Mouse (Mus musculus): ENCODE results near the gene Msi1.
"Not testable (repeated sequence)": the region's sequence is repeated elsewhere in the genome, so short reads cannot be mapped to it uniquely, and the experiment has no call there.

The Msi1 gene

DNA sequence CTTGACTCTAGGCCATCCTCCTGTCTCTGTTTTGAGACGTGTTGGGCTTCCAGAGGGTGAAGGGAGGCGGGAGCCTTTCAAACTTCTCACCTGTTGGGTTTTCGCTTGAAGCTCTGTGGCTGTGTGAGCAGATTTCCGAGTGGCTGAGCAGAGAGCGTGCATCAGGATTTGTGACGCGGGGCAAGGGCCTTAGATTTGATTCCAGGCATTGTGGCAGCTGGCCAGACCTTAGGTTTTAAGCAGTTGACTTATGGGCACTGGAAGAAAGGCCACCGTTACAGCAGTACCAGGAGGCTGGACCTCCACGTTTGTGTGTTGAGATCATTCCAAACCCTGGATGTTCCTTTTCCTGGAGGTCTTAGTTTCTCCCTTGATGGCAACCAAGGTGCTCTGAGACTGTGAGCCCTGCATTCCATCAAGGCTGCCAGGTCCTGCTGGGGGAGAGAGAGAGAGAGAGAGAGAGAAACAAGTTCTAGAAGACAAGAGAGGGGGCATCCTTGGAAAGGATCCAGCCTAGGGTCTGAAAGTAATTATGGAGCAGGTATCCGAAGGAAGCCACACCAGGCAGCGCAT lies 5.0 kb downstream of the Msi1 start:
- no peak for DNase-seq (ENCODE audit: low spot score)

DNA sequence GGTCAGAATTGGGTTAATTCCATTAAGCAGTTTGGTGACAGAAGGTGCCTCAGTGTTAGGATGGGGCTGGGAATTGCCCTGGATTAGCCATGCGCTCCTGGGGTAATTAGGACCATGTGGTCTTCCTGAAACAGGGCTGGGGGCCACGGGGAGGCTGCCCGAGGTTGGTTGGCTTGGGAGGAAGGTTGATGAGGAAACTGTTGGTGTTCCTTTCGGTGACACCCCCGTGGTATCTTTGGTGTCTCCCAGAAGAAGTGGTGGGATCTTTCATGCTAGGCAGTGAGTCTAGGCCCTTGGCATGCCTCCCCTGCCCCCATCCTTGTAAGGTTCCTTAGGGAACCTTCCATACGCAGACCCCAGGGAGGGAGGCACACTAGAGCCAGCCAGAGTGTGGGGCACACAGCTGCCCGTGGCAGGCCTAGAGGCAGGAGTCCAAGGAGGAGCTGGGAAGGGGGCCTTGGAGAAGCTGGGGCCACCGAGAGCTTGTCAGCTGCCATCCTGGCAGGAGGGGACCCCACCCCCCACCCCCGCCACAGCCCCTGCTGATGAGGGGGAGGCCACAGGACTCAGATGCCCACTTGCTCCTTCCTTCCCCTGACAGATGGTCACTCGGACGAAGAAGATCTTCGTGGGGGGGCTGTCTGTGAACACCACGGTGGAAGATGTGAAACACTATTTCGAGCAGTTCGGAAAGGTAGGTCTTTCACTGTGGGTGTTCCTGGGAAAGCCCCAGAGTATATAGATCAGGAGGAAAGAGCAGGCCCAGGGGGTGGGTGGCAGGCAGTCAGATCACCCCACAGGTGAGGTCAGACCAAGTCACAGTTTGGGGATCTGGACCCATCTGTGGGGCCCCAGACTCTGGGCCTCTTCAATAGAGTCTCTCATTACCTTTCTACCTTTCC lies 5.7 kb downstream of the Msi1 start:
- DNase-seq (ENCODE audit: low spot score), result no peak

DNA sequence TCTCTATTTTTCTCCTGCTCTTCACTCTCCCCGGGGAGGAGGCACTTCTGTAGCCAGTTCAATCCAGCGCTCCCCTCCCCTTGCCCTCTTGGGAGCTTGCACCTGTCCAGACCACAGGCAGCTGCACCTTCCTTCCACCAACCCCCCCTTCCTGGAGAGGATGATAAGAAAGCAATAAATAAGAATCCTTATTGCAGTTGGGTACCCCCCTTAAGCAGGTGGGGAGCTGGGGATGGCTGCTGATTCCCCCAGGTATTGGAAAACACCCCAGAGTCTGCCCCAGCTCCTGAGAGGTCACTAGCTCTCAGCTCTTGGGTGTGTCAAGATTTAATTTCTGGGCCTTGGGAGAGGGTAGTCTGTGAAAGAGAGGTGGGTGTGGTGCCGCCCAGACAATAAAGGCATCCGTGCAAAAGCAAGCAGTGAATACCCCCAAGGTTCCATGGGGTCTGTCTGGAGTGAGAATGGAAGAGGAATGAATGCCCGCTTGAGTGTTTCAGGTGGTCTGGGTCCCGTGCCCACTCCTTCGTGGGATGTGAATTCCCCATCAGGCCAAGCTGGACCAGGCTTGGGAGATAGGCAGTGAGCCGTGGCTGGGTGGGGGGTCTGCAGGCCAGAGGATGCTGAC lies 6.5 kb downstream of the Msi1 start:
- no peak for DNase-seq (ENCODE audit: low spot score)

DNA sequence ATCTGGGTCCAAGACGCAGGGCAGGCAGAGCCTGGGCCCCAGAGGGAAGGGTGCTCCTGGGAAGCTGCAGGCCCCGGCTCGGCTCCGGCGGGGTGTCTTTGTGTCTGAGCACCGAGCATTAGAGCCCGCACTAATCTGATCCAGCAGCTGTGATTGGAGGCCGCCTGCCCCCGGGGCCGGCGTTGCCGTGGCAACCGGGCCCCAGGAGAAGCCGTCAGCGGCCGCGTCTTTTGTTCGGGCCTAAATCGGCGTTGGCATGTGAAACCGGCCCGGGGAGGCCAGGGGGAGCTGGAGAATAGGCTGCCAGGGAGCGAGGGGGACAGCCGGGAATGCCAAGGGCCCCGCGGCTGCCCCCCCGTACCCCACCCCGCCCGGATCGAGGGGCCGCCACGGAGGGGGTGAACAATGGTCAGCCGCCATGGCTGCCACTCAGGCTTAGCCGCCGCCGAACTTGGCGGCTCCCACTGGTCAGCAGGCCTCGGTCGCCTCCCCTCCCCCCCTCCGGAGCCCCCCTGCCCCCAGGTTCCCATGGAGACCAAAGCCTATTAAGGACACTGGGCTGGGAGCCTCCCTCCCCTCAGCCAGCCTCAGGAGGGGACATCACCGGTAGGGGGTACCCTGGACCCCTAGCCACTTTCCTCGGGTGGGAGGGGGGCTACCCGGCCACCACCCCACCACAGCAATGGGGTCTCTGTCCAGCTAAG lies 7.2 kb downstream of the Msi1 start:
- peak; percentile 72 for DNase-seq (ENCODE audit: low spot score)

DNA sequence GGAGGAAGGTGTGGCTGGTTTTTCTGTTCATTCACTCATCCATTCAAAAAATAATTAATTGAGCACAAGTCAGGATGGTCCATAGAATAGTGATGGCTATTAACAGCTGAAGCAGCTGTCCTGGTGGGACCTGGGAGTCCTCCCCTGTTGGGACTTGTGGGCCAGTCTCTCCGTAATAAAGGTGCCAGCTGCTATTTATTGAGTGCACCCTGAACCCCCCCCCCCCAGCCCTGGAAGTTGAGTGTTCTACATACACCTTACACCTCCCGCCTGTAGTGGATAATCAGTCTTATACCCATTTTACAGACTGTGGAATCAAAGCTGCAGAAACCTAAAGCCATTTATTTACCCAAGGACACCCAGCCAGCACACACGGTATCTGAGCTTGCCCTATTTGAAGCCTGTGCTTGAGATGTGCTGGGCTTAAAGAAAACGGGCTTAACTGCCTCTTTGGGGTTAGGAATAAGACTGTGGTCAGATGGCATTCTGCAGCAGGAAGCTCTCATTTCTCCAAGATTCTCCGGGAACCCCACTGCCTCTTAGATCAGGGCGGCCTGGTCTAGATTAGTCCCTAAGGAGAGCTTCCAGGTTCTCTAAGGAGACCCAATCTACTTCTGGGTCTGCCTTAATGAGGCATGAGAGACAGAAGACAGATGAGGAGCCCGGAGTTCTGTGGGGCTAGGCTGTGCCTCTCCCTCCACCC lies 8.0 kb downstream of the Msi1 start:
- no peak for DNase-seq (ENCODE audit: low spot score)

DNA sequence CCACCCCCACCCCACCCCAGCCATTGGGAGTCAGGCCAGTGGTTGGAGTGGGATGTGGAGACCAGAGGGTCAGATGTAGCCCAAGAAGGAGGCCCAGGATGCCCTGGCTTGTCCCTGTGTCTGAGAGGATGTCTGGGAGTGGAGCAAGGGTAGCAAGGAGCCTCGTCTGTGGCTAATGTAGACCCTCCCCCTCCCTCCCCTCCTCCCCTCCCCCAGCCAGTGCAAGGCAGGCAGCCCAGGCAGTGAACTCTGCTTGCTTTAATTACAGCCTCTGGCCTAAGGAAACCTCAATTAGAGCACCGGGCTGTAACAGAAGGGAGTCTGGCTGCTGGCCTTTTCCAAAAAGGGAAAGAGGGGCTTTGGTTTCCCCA lies 8.5 kb downstream of the Msi1 start:
- peak; percentile 28 for DNase-seq (ENCODE audit: low spot score)

DNA sequence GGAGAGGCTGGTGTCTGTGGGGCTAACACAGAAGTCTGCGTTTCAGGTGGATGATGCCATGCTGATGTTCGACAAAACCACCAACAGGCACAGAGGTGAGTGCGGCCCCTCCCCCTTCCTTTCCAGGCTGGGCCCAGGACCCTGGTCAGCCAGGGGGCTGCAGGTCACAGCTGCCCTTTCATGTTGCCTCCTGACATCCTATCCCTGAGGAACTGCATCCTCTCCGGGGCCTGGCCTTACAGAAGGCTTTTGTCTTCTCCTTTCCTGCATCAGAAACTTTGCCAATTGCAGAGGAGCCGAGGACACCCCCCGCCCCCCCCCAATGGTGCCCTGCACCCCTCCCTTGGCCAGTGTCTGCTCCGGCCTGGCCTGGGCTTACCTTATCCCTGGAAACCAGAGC lies 9.3 kb downstream of the Msi1 start:
- DNase-seq (ENCODE audit: low spot score), result no peak

DNA sequence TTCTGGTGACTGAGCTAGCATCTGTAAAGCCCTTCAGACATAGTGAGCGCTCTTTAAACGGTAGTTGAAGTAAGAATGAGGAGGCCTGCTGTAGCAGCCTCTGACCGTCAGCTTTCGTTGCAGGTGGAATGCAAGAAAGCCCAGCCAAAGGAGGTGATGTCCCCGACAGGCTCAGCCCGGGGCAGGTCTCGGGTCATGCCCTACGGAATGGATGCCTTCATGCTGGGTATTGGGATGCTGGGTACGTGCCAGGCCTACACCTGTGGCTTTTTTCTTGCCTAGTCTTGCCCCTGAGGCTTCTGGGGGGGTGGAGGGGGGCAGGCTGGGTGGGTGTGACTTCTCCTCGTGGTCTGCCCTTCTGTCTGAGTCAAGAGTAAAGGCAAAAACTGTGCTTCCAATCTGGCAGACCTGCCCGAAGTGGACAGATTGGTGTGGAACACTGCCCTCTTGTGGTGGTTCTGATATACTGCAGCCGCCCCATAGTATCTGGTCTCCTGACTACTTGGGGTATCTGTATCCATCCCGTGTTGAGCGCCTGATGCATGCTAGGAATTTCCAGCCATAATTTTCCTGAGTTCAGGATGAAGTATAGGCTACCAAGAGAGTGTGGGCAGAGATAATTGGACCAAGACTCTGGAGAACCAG lies 11.9 kb downstream of the Msi1 start:
- peak; percentile 65 for DNase-seq (ENCODE audit: low spot score)

DNA sequence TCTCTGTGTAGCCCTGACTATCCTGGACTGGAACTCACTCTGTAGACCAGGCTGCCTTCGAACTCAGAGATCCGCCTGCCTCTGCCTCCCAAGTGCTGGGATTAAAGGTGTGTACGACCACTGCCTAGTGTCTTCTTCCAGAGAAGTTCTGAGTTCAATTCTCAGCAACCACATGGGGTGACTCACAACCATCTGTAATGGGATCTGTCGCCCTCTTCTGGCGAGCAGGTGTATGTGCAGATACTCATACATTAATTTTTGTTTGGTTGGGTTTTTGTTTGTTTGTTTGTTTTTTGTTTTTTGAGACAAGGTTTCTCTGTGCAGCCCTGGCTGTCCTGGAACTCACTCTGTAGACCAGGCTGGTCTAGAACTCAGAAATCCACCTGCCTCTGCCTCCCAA lies 13.3 kb downstream of the Msi1 start:
- not testable (repeated sequence) for DNase-seq (ENCODE audit: low spot score)

DNA sequence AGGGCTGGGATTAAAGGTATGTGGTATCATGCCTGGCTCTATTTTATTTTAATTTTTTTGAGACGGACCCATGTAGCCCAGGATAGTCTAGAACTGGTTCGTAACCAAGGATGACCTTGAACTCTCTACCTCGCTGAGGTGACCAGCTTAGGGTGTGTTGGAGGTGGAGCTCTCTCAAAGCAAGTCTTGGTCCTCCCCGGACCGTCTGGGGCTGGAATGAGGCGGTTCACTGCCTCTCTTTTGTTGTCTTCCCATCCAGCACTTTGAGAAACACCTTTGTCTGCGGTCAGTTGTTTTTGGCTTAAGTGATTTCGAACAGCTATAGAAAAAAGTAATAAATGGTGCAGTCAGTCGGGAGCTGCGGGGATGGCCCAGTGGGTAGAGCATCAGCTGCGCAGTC lies 14.7 kb downstream of the Msi1 start:
- DNase-seq (ENCODE audit: low spot score), result no peak

DNA sequence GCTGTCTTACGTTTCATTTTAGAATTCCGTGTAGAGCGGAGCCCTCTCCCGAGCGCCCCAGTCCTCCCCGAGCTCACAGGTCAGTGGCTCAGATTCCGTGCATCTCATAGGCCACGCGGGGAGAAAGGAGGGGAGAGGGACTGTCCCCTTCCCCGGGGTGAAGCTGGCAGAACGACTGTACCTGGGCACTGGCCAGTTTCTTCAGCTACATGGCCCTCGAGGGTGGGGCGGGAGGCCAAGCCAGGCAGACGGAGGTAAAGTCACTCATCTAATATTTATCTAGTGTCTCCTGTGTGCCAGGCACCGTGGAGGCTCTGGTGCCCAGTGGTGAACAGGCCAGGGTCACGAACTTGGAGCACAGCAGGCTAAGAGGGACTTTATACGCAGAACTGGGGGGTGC lies 17.7 kb downstream of the Msi1 start:
- DNase-seq (ENCODE audit: low spot score), result no peak

DNA sequence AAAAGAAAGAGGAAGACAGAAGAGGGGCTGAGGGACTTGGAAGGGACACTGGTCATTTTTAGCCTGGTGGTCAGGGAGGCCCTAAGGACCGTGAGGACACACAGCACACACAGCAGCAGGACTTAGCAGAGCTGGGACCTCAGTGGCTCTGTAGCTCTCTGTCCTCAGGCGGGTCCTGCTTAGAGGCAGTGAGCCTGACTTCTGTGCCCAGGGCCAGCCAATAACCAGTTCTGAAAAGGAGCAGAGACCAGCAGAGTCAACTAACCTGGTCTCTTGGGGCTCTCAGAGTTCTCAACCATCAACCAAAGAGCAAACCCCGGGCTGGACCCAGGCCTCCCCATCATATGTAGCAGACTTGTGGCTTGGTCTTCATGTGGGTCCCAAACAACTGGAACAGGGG lies 19.8 kb downstream of the Msi1 start:
- DNase-seq (ENCODE audit: low spot score), result no peak

DNA sequence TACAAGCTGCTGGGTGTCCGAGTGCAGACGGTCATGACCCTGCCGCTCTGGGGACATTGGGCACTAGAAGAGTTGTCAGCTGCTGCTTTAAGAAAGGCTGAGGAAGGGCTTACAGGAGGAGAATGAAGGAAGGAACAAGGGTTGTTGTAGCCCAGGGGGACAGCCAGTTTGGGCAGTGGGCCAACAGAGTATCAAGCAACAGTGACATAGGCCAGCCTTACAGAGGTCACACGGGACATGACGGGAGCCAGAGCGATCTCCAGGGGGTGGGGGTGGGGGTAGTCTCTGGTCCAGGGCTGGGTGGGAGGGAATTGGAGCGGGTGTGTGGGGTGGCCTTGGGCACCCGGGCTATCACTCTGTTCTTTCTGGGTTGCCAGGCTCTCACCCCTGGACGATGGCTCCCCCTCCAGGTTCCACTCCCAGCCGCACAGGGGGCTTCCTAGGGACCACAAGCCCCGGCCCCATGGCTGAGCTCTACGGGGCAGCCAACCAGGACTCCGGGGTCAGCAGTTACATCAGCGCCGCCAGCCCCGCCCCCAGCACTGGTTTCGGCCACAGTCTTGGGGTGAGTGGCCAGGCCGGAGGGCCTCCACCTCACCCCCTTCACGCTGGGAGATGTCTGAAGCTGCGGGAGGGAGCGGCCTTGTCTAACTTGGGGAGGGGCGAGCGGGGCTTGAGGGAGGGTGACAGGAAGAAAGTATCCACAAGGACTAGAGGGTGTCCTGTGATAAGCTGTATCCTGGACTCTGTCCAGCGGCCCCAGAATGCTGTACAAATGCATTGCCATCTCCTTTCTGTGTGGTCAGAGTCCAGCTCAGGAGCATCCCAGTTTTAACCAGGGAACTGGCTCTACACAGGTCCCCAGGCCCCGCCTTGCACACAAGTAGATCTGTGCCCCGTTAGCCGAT lies 21.3 kb downstream of the Msi1 start:
- DNase-seq (ENCODE audit: low spot score), result peak; percentile 9

DNA sequence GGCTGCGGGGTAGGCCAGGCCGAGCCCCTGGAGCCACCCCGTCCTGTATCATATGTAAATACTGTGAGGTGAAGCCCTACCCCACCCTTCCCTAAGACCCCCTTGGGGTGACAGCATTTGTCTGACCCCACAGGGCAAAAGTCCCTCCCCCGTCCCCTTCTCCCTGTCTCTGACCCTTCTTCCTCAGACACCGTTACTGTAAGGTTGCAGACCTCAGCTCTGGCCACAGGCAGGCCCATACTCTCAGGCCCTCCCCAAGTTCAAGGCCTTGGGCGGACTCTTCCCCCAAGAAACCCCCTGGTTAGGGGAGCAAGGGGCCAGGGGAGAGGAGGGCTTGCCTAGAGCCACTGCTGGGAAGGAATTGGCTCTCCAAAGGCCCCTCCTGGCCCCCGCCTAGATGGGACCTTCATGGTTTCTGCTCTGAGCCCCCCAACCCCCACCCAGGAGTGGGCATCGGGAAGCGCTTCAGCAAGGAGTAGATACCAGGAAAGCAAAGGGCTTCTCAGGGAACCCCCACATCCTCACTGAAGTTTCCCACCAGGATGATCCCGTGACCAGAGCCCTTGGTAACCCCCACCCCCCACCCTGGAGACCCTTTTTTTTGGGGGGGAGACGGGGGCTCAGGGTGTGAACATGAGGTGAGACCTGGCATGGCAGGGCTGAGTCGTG lies 25.2 kb downstream of the Msi1 start:
- no peak for DNase-seq (ENCODE audit: low spot score)

DNA sequence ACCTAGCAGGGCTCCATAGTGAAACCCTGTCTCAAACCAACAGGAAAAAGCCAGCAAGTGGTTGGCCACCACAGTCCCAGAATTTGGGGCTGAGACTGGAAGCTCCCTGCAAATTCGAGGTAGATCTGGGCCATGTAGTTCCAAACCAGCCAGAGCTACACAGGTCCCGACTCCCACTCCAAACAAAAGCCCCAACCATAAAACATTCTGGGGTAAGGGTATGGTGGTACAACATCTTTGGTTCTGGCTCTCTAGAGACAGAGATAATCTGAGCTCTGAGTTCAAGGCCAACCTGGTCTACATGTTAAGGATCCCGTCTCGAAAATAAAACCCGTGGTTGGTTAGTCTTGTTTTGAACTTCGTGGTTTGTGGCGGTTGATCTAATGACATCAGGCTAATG lies 26.4 kb downstream of the Msi1 start:
- DNase-seq (ENCODE audit: low spot score), result no peak

DNA sequence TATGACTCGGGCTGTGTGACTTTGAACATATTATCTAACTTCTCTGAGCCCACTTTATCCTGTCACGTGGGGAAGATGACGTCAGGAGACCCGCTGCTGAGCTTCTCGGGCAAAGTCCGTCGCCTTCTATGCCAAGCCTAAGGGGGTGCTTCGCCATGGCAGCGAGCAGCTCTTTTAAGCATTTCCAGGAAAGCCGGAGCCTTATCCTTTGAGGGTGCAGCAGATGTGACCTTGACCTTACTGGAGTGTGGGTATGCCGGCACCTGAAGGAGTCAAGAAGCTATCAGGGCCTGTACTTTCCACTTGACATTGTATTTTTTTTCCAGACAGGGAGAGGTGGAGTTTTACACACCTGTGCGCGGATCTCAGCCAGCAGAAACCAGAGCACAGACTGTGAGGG lies 29.5 kb downstream of the Msi1 start:
- DNase-seq (ENCODE audit: low spot score), result peak; percentile 36

DNA sequence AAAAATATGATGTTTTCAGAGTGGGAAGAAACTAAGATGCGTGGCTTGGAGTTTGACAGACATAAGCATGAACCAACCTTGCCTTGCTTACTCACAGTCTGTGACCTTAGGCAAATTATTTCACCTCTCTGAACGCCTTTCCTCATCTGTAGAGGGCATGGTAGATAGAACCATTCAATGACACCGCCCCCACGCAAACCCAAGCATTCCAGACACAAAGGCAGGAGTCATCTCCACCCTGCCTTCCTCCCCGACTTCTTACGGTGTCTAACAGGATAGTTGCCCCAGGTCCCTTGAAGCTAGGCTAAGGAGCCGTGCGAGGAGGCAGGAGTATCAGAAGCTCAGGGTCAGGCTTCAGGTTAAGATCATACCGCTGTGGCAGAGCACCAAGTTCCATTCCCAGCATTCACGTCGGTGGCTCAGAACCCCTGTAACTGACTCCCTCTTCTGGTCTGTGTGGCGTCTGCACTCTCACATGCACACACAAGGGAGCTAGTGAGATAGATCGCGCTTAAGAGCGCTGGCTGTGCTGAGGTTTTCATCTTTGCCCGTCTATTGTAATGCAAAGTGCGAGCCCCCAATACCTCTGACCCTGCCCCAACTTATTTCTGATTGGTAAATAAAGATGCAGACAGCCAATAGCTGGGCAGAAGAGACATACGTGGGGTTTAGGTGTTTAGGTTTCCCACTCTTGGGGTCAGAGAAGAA lies 35.2 kb downstream of the Msi1 start:
- DNase-seq (ENCODE audit: low spot score), result no peak

DNA sequence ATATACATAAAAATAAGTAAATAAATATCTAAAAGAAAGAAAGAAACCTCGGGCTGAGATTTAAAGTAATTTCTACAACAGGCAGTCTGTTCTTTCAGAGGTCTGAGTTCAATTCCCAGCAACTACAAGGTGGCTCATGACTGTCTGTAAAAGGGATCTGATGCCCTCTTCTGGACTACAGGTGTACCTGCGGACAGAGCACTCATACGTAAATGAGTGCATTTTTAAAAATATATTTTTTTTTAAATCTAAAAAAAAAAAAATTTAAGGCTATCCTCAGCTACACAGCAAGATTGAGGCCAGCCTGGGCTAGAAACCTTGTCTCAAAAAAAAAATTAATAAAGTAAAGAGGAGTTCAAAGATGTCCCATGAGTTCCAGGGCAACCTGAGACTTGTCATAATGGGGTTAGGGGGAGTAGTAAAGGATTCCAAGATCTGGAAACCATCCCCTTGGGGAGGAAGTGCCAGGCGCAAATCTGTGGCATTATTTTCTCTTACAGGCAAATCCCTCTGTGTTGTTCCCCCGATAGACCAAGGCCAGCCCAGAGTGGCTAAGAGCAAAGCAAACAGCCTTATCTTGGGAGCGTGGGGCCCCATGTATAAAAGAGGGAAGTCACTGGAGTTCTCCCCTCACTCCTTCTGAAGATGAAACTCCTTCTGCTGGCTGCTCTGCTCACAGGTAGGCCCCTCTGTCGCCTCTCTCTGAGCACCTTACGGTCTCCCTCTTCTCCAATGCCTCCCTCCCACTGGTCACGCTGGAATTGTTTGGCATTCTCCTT lies 36.4 kb downstream of the Msi1 start, which contains the start of gene Pla2g1b:
TSS of gene Pla2g1b (plus strand) at position 621 of the 779 bp plus-strand sequence.
- no peak for DNase-seq (ENCODE audit: low spot score)

All from yolk sac, embryonic 10.5 days (tissue).